Mouse (Mus musculus) bone marrow macrophage, adult 2 months (primary cell): ENCODE measurements around the gene Rhot1.

Source experiments
- CTCF ChIP-seq: IDR thresholded peaks from 2 replicates; pipeline ENCODE4 v1.5.1; 2012; ENCODE audit warnings: low read depth, mild to moderate bottlenecking, low read length, moderate library complexity
- POLR2A ChIP-seq: IDR thresholded peaks from 2 replicates; pipeline ENCODE4 v1.6.1; 2012; ENCODE audit warnings: mild to moderate bottlenecking, low read depth, low read length, borderline replicate concordance

GRCm38 (mm10) chr11:80264137-80264536 lies 55.3 kb downstream of the Rhot1 start:
- TF ChIP-seq CTCF (no peak), POLR2A (no peak)
